Comparison of ENCODE assay signal across 24 mouse cellular contexts in genomic region chr17:91418582-91418981, GRCm38 (mm10).
DNase-seq lines count a peak whose midpoint lies in the region; ATAC-seq lines count a peak whose summit lies in the region.
"Had no signal": no experiment of that assay in that cellular context is flagged by ENCODE, and none has a peak within 500 bp of the region (broad histone marks: within the 10 kb centered on the region; RNA-seq: fewer than 3 reads in every experiment).

No protein-coding gene starts in this region.

- no peaks in the 10 kb centered on the region for H3K27me3 ChIP-seq in midbrain, embryonic 11.5 days (ENCODE audit: control insufficient read depth, insufficient read depth, low read length)
- H3K27me3 ChIP-seq: embryonic facial prominence, embryonic 13.5 days; embryonic facial prominence, embryonic 15.5 days; forebrain, embryonic 12.5 days; Patski had no signal

- H3K4me3 ChIP-seq in midbrain, embryonic 11.5 days (ENCODE audit: low read depth, low read length) = no peak overlapping the region
- H3K4me3 ChIP-seq: embryonic facial prominence, embryonic 13.5 days; embryonic facial prominence, embryonic 15.5 days; erythroblast, embryonic 14.5 days; forebrain, embryonic 10.5 days; forebrain, embryonic 12.5 days had no signal

- H3K9ac ChIP-seq in midbrain, embryonic 11.5 days (ENCODE audit: low read length) = no peak overlapping the region
- H3K9ac ChIP-seq: embryonic facial prominence, embryonic 13.5 days; embryonic facial prominence, embryonic 15.5 days; forebrain, embryonic 12.5 days had no signal

- peak; percentile 19 for DNase-seq in A20 (ENCODE audit: low read depth, low spot score)
- no peak for DNase-seq in heart, postnatal 25 days (ENCODE audit: low spot score)
- no peak for DNase-seq in midbrain, embryonic 11.5 days (ENCODE audit: low spot score, missing footprints)
- no peak for DNase-seq in left cerebral cortex, postnatal 4 days
- DNase-seq: adrenal gland, adult 8-10 months; adrenal gland, postnatal 14 days; adrenal gland, postnatal 36 days; cerebellum, adult 11-12 months; cerebellum, adult 2 months; cerebellum, adult 9-10 months; cerebellum, postnatal 10 days; cerebellum, postnatal 25 days; embryo, embryonic 11 days had no signal

- H3K36me3 ChIP-seq in midbrain, embryonic 11.5 days (ENCODE audit: control insufficient read depth, insufficient read depth, low read length) = no peaks in the 10 kb centered on the region
- H3K36me3 ChIP-seq: embryonic facial prominence, embryonic 13.5 days; embryonic facial prominence, embryonic 15.5 days; forebrain, embryonic 10.5 days; forebrain, embryonic 12.5 days had no signal

- peak; percentile 88 for ATAC-seq in common myeloid progenitor, adult 5-6 weeks (replicated peaks; ENCODE audit: low read depth, poor library complexity, severe bottlenecking)
- peak; percentile 46; the same call in 1 of the 2 replicates for ATAC-seq in megakaryocyte progenitor cell, adult 5-6 weeks (replicated peaks; ENCODE audit: poor library complexity)
- no peak for ATAC-seq in midbrain, embryonic 11.5 days (ENCODE audit: low FRiP score)
- ATAC-seq: activated CD4-positive, CD25-positive, alpha-beta regulatory T cell, adult 4 months; forebrain, embryonic 14.5 days; forebrain, embryonic 16.5 days; Patski had no signal

- 92% methylated on average over 1 of the region's 1 CpGs for WGBS in midbrain, embryonic 11.5 days

- intact Hi-C loops in heart, postnatal 25 days (cut with DNase I) = no loop called here
- intact Hi-C loops in left cerebral cortex, postnatal 4 days (cut with DNase I) = loop anchor here (10.0 kb wide), 1 partner anchor 324 kb away; the partner anchor contains the start of gene Nrxn1

- H3K27ac ChIP-seq in midbrain, embryonic 11.5 days (ENCODE audit: low read depth, low read length) = no peak overlapping the region
- H3K27ac ChIP-seq: embryonic facial prominence, embryonic 13.5 days; embryonic facial prominence, embryonic 15.5 days; forebrain, embryonic 10.5 days; forebrain, embryonic 12.5 days had no signal

- no peaks in the 10 kb centered on the region for H3K9me3 ChIP-seq in midbrain, embryonic 11.5 days (ENCODE audit: control insufficient read depth, low read length)
- H3K9me3 ChIP-seq: embryonic facial prominence, embryonic 13.5 days; embryonic facial prominence, embryonic 15.5 days; forebrain, embryonic 10.5 days; forebrain, embryonic 12.5 days had no signal

- no peaks in the 10 kb centered on the region for H3K4me1 ChIP-seq in midbrain, embryonic 11.5 days (ENCODE audit: control insufficient read depth, insufficient read depth, low read length)
- H3K4me1 ChIP-seq: embryonic facial prominence, embryonic 13.5 days; embryonic facial prominence, embryonic 15.5 days; forebrain, embryonic 10.5 days; forebrain, embryonic 12.5 days had no signal

- H3K4me2 ChIP-seq in midbrain, embryonic 11.5 days = no peak overlapping the region
- H3K4me2 ChIP-seq: embryonic facial prominence, embryonic 13.5 days; embryonic facial prominence, embryonic 15.5 days; forebrain, embryonic 12.5 days had no signal
